Comparison of ENCODE assay signal across 1 mouse cellular context in genomic region chr11:102556031-102556715, GRCm38 (mm10).
A peak's percentile ranks its signal among the peaks of the same experiment; 100 is the strongest.
TF ChIP-seq lines count a peak whose summit lies in the region.

TSS of gene Gpatch8 (minus strand) at chr11:102556392.

TF ChIP-seq in CH12.LX, 34 proteins besides CTCF, POLR2A, EP300 and RAD21 (continued from another document):
- peak; percentile 15; the same call in 1 of the 2 replicates for TF ChIP-seq ZNF384 (IDR thresholded peaks at IDR 0.05; ENCODE audit: low read depth, low read length)
- no peak; the same call in 1 of the 2 replicates for TF ChIP-seq GABPA (IDR thresholded peaks at IDR 0.05; ENCODE audit: insufficient replicate concordance, low read depth, low read length)
- peak; percentile 95 for TF ChIP-seq NRF1 (IDR thresholded peaks at IDR 0.05; ENCODE audit: low read depth, low read length)
